Mouse (Mus musculus) kidney, postnatal 4 days (tissue): ENCODE results near the gene Erg.

Experiments used
- DNase-seq, 2 experiments: peaks; one replicate each; pipeline ENCODE4 v3.0.0; 2021; ENCODE audit warnings: mixed read lengths in 2 of 2

The Erg gene

DNA sequence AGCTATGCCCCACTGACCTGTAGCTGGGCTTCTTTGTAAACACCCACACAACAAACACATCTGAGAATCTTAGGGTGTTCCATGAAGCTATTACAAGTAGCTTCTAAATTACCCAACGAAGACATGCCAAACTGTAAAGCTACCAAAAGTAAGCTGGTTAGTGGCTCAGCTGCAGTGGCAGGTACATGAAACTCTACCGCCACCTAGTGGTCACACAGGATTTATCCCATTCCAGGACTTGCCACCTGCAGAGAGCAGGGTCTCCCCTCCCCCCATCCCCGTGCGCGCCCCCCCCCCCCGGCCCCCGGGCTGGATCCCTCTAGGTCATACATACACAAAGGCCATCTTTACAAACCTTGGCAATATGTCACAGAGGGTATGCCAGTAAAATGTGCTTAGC, 240.5 kb downstream of the Erg start:
- peak; percentile 80 to 83 for DNase-seq

DNA sequence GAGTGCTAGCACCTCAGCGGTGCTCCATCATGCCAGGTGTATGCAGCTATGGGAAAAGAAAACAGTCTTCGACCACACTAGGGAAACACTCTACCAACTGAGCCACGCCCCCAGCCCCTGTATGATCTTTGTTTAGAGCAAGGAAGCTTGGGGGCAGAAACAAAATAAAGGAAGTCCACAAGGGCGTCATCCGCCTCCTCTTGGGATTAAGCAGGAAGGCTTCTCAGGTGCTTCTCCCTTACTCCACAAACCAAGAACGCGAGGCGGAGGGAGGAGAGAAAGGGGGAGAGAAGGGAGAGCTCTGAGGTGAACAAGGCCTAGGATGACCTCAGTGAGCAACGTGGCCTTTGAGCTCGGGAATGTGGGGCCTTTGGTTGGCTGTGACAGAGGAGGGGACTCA, 241.4 kb downstream of the Erg start:
- no peak for DNase-seq

DNA sequence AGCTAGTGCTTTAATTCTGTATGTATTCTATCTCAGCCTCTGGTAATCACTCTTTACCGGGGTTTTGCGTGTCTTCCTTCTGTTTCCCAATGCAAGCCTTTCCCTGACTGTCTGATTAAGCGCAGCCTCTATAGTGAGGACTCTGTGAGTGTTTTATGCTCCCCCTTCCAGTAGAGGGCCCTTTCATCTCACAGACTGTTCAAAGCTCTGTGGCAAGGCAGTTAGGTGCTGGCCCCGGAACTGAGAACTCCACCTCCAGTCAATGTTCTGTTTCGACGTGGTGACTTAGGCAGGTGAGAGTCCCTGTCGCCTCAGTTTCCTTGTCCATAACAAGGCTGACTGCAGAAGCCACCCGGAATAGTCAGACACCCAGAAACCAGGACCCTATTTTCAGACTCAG, 244.4 kb downstream of the Erg start:
- no peak for DNase-seq

DNA sequence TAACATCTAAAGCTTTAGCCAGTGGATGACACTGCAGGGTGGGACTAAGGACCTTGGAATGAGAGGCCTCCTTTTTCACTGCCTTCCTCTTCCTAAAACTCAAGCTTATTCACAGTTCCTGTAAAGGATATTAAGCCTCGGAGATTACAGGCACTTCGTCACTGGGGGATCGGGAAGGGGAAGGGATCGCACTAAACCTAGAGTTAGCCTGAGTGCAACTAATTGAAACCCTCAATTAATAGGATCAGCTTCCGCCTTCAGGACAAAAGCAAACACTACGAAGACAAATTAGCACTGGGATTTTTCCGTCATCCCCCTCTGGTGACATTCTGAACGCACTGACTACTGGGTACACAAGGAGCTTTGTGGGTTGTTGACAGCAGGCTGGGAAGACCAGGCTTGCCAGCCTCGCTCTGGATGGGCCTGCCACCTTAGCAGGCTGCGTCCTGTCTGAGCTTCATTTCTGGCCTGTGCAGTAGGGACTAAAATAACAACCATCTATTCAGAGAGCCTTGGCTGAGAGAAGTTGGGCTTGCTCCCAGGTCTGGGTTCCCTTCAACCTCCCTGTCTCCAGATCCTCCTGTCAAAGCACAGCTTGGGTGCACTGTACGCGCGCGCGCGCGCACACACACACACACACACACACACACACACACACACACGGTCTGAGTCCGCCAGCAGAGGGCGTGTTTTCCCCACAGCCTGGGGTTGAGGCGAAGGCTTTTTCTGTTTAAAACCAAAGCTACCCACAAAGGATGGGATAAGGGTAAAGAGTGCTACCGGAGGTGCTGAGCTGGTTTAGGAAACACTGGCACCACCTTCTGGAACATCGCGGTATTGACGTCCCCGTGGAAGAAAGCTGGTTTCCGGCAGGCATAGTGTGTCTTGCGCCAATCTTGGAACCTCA, 245.3 kb downstream of the Erg start:
- peak; percentile 88 to 89 for DNase-seq

DNA sequence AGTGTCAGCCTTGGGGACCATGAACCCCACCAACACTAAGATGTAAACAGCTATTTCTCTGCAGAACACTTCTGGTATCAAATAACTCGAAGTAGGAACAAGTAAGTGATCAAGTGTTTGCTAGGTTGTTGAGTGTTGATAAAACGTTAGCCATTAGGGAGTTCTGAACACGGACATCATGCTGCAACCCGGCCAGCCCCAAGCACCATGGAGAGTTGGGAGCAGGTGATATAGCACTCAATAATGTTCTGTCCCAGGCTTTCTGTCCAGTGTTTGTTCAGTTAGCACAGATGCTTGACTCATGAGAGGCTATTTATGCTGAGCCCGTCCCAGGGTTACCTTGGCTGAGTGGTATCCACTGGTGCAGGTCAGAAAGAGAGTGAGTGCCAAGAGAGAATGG, 254.2 kb downstream of the Erg start:
- DNase-seq = no peak

DNA sequence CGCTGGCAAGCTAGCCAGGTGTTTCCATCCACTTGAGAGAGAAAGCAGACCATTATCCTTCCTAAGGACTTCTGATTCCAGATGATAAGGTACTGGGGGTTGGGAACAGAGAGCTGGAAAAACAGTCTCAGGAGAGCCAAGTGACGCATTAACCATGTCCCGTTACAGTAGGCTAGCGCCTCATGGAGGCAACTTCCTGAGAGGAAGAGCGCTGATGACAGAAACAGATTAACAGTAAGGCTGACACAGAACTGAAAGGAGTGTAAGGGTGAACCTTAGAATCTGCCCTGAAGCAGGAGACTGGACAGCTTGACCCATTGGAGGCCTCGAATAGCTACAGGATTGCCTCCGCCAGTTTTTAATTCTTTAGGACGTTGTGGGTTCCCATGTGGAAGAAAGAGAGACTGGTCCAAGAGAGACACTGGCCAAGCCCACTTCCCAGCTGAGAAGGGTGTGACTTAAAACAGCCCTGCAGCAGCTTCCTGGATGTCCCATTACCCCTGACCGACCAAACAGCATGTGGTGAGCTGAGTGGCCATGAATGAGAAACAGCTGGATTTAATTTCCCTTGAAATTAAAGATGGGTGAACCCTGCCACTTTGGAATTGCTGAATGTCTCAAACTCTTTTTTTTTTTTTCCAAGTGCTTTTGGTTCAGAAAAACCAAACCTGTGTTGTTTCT, 264.3 kb downstream of the Erg start:
- peak; percentile 18 to 31 for DNase-seq
